Mouse (Mus musculus): ENCODE results near the gene Fam189a2.

Fam189a2 gene

GRCm38 (mm10) chr19:24025876-24026275, 4.9 kb downstream of the Fam189a2 start:
- DNase-seq (ENCODE audit: low read depth, low spot score): no peak

DNA sequence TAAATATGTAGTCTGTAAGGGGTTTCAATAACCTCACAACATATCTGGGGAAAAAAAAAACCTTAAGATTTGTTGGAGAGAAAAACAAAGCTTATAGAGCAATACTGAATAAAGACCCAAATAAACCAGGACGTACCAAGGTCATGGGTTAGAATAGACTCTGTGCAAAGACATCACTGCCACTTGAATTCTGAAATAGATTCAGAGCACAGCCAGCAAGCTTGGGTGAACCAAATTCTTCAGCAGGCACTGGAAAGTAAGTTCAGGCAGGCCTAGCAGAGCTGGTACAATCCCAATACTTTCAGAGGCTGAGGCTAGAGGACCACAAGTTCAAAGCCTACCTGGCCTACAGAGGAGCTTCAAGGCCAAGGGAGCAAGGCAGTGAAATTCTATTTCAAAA, 6.2 kb downstream of the Fam189a2 start:
- DNase-seq (ENCODE audit: low read depth, low spot score): no peak

- no peak for DNase-seq (ENCODE audit: low read depth, low spot score)
Measured at GRCm38 (mm10) chr19:24024131-24024530, 6.7 kb downstream of the Fam189a2 start.

DNA sequence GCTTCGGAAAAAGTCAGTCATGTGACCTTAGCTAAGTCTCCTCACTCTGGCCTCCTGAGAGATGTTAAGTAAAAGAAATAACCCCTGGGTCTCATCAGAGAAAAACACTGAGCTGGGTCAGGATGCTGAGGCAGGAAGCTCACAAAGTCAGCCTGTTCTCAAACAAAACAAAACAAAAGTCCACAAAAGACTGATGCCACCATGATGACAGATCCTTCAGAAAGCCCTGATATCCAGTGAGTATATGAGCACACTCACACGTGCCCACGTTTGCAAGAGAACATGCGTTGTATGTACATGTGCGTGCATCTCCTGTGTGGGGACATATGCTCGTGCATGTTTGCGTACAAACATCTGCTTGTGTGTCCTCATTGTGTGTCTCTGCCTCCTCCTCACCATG, 7.5 kb downstream of the Fam189a2 start:
- DNase-seq (ENCODE audit: low read depth, low spot score): no peak

DNA sequence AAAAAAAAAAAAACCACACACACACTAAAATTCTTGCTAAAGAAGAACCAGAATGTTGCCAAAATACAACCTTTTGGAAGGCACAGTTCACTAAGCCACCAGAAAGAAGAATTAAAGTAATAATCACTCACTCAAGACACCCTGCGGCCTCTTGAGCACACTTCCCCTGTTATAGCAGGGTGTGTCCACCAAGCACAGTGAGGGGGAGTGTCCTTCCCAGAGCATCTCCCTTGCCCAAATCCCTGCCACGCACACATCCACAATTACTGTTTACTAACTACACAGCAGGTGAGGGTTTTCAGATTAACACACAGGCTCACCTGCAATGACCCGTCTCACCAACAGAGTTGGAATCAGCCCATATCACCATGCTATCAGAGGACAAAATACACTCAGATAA, 8.0 kb downstream of the Fam189a2 start:
- DNase-seq (ENCODE audit: low read depth, low spot score): no peak

DNA sequence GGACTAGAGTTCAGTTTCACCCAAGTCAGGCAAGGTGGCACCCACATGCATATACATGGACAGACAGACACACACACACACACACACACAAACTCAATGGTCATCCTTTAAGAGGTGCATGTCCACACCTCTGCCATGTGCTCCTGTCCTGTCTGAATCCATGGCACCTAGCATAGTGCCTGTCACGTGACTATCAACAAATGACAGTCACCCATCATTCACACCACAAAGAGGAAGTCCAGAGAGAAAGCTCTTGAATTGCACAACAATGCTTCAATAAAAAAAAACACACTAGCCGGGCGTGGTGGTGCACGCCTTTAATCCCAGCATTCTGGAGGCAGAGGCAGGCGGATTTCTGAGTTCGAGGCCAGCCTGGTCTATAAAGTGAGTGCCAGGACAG, 8.5 kb downstream of the Fam189a2 start:
- no peak for DNase-seq (ENCODE audit: low read depth, low spot score)

GRCm38 (mm10) chr19:24020736-24021135, 10.1 kb downstream of the Fam189a2 start:
- DNase-seq (ENCODE audit: low read depth, low spot score): no peak

DNA sequence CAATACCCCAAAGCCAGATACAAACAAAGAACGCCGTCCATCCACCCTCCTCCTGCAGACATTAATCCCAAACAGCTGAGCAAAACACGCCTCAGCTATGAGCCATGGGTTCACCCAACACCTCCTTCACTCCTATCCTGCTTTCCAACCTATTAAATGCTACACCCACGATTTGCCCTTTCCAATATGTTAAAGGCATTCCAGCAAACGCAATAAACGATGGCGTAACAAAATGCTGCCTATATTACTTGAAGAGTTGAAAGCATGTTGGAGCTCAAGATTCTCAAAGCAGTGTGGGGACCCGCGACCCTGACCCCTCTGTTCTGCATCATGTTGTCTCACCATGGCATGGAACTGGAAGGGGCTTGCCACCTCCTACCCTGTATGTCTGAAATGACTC, 11.2 kb downstream of the Fam189a2 start:
- DNase-seq (ENCODE audit: low read depth, low spot score): no peak

GRCm38 (mm10) chr19:24018396-24018795, 12.4 kb downstream of the Fam189a2 start:
- DNase-seq (ENCODE audit: low read depth, low spot score): no peak

GRCm38 (mm10) chr19:24017892-24018291, 12.9 kb downstream of the Fam189a2 start:
- DNase-seq (ENCODE audit: low read depth, low spot score): no peak

GRCm38 (mm10) chr19:24017427-24017826, 13.4 kb downstream of the Fam189a2 start:
- no peak for DNase-seq (ENCODE audit: low read depth, low spot score)

DNA sequence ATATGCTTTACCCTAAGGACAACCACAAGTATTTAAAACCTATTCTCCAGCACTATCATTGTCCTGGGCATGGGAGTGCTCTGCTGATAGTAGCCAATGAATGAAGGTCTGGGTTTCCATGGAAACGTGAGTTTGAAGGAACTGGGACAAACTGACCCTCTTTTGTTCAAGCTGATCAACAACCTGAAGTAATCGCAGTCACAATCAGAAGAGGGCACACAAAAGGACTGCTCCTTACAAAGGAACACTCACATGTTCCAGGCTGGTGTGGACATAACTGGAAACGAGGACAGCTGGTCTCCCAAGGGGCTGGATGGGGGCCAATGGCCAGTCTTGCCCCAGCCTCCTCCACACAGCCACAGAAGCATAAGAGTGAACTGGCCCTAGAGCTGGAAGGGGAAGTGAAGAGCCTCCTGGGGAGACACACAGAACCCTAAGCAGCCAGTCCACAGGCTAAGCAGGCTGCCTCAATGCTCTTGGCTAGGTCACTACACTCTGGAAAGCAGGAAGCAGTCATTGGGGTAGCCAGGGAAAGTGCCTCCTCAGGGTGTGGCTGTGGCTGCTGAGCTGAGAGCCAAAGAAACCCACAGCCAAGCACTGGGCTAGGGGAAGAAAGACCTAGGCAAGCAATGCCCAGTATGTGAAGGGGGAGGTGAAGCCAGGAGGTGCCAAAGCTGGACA, 14.0 kb downstream of the Fam189a2 start:
- no peak for DNase-seq (ENCODE audit: low read depth, low spot score)

DNA sequence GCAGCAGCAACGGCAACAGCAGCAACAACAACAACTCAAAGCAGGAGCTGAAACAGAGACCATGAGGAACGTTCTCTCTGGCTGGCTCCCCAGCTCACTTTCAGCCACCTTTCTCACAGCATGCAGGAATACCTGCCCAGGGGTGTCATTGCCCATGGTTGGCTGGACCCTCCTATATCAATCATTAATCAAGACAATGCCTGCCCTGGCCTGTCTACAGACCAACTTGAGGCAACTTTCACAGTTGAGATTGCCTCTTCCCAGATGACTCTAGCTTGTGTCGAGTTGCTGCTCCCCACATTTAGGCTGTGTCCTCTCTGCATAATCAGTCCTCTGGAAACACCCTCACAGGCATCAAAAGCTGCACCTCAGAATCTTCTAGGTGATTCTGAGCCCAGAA, 17.6 kb downstream of the Fam189a2 start:
- DNase-seq (ENCODE audit: low read depth, low spot score): no peak

DNA sequence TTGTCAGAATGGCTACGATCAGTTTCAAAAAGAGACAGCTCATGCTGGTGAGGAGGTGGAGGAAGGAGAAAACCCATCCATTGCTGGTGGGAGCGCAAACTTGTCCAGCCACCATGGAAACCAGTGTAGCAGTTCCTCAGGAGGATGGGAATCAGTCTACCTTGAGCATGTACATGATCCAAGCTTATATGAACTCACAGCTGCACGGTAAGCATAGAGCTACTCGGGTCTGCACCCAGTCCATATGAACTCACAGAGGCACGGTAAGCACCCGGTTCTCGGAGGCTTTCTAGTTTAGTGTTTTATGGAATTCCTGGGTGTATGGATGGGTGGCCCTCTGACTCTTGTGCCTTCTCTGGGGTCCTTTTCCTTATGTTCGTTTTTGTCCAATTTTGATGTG, 18.3 kb downstream of the Fam189a2 start:
- DNase-seq (ENCODE audit: low read depth, low spot score): no peak

DNA sequence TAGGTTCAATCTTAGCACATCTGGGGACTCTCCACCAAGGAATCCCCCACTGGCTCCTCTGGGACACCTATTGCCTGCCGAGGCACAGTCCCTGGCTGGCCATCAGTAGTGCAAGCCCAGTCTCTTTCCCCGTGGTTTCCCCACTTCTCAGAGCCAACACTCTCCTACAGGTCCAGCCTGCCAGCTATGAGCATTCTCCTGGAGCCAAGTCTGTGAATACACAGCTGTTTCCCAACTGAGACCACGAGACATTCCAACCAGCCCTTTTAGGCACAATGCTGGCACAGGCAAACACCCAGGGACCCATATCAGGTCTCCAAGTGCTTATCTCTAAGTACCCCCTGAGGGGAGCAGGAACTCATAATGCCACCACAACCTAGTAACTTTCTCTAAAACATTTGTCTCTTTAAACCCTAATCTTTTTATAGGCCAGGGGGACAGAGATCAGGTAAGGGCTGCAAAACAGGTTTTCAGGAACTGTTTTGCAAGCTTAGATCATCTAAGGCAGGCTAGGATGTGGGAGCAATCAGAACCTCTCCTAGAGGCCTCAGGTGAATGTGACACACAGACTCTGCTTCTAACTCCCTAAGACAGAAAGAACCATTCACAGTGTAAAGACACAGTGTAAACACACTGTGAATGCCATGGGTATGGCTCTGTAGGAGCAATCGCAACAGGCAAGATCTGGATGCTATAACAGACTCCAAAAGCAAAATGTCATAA, 23.0 kb downstream of the Fam189a2 start:
- no peak for DNase-seq (ENCODE audit: low read depth, low spot score)

GRCm38 (mm10) chr19:24007002-24007637, 23.7 kb downstream of the Fam189a2 start:
- DNase-seq (ENCODE audit: low read depth, low spot score): no peak

DNA sequence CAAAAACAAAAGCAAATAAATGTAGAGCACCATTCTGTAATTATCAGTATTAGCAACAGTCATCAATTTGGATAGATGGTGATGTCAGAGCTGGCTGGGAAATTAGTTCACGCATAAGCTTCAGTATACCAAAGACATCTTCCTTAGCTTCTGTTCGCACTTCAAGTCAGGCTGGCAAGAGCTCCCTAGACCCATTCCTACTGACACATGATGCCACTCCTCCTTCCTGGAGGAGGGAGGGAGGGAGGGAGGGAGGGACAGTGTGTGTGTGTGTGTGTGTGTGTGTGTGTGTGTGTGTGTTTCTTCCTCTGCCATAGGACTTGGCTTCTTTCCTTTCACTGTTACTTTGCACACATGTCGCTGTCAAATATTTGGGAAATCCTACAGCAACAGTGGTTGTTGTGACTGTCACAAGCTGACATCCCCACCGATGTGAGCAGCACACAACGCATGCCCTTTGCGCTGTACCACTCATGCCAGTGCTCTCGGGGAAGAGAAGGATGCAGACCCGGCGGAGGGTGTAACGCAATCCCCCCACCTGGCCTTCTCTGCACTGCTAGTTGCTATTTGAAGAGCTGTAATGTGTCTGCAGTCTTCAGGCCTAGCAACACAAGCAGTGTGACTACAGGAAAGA, 34.9 kb downstream of the Fam189a2 start:
- DNase-seq (ENCODE audit: low read depth, low spot score): no peak

- DNase-seq (ENCODE audit: low read depth, low spot score): no peak
Measured at GRCm38 (mm10) chr19:23988166-23988565, 42.7 kb downstream of the Fam189a2 start.

GRCm38 (mm10) chr19:23987291-23987690, 43.5 kb downstream of the Fam189a2 start:
- DNase-seq (ENCODE audit: low read depth, low spot score): no peak

GRCm38 (mm10) chr19:23984186-23984585, 46.6 kb downstream of the Fam189a2 start:
- no peak for DNase-seq (ENCODE audit: low read depth, low spot score)

GRCm38 (mm10) chr19:23980598-23980997, 50.2 kb downstream of the Fam189a2 start:
- DNase-seq (ENCODE audit: low read depth, low spot score): no peak

DNA sequence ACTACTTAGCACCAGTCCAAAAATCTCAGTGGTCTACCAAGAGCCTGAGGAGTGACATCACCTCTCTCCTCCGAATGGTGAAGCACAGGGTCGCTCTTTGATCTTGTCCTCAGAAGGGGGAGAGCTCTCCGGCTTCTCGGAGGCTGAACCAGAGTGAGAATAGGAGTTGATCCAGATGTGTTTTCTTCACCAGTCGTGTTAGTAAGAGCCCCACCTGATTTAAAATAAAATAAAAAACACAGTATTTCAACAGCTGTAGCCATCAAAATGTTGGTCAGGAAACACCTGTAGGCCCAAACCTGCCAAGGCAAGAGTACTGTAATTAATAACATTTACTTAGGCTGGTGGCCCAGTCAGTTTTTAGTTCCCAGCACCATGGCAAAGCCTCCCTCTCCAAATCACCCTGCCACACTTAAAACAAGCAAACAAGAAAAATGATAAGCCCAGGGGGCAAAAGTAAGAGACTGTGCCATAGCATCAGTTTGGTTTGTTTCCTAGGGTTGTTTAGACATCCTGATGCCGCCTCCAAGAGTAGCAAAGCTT, 52.8 kb downstream of the Fam189a2 start:
- no peak for DNase-seq (ENCODE audit: low read depth, low spot score)
